Mouse (Mus musculus): ENCODE measurements around the gene Kif26a. TPM values are rescaled to one million over a fixed set of nuclear protein-coding genes. Genes with fewer than 3 reads are reported as not detected.

The Kif26a gene
- total RNA-seq (2014; rRNA removed) (25.1 and 26.3 TPM in 2 replicates), polyA plus RNA-seq (2015; fragmentation: Nextera tagmentation; extraction: Ambion mirVana) (1.8 and 1.9 TPM in 2 replicates)

GRCm38 (mm10) chr12:112145875-112146651, at the start of gene Kif26a:
Gene Kif26a (plus strand): TSS chr12:112146208.
- Histone ChIP-seq H3K9me3 (ENCODE audit: low read length) (no peaks in the 10 kb centered on the region), H3K4me2 (ENCODE audit: low read depth, low read length) (peak within 1 kb of the TSS; percentile 81), H3K27ac (0 out of 2 replicates have a peak within 1 kb of the TSS, but pooled peaks have one; percentile 1), H3K36me3 (ENCODE audit: insufficient read depth, low read length) (no peaks in the 10 kb centered on the region), H3K4me3 (ENCODE audit: low read length) (peak within 1 kb of the TSS; percentile 52), H3K4me1 (ENCODE audit: insufficient read depth, low read length) (peaks cover 17% of the 10 kb centered on the region), H3K27me3 (ENCODE audit: insufficient read depth, low read length) (peaks cover 25% of the 10 kb centered on the region), H3K9ac (replicated peaks; ENCODE audit: low read length) (peak within 1 kb of the TSS; percentile 46)
- WGBS = 0% methylated on average over 65 of the region's 68 CpGs
- TF ChIP-seq CTCF (IDR thresholded peaks at IDR 0.05; ENCODE audit: low read depth) = peak; percentile 75
- peak; percentile 55 for ATAC-seq
- peak; percentile 57 for DNase-seq (ENCODE audit: low spot score)

- no peaks in the 10 kb centered on the region for H3K4me1 ChIP-seq (ENCODE audit: insufficient read depth, low read length)
- no peak for ATAC-seq
- no peak for TF ChIP-seq CTCF (IDR thresholded peaks at IDR 0.05; ENCODE audit: low read depth)
- no peaks in the 10 kb centered on the region for H3K9me3 ChIP-seq (ENCODE audit: low read length)
- H3K27ac ChIP-seq = no peak overlapping the region
- no peak overlapping the region for H3K4me3 ChIP-seq (ENCODE audit: low read length)
- DNase-seq (ENCODE audit: low spot score) = no peak
- WGBS = 73% methylated on average over 8 of the region's 8 CpGs
- no peak overlapping the region for H3K9ac ChIP-seq (replicated peaks; ENCODE audit: low read length)
- H3K36me3 ChIP-seq (ENCODE audit: insufficient read depth, low read length) = no peaks in the 10 kb centered on the region
- H3K27me3 ChIP-seq (ENCODE audit: insufficient read depth, low read length) = no peaks in the 10 kb centered on the region
- H3K4me2 ChIP-seq (ENCODE audit: low read depth, low read length) = no peak overlapping the region
These were observed 49.3 kb upstream of the Kif26a start for GRCm38 (mm10) chr12:112096733-112097117.

DNA sequence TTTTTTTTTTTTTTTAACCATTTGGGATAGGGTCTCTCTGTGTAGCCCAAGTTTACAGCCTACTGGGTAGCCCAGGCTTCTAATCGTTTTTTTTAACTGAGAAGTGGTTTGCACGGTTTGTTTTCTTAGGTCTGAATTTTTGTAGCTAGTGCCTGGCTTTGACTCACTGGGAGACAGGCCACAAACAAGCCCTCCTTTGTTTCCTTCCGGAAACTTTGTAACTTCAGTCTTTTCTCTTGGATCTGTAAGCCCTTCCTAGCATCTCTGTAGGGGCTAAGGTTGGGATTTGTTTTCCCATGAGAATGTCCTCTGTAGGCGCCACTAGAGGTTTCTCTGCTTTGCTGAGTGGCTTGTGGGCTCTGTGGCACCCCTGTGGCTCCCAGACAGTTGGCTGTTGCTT, 45.9 kb upstream of the Kif26a start:
- H3K36me3 ChIP-seq (ENCODE audit: insufficient read depth, low read length) = no peaks in the 10 kb centered on the region
- H3K4me1 ChIP-seq (ENCODE audit: insufficient read depth, low read length) = no peaks in the 10 kb centered on the region
- H3K4me3 ChIP-seq (ENCODE audit: low read length) = no peak overlapping the region
- no peak overlapping the region for H3K27ac ChIP-seq
- DNase-seq (ENCODE audit: low spot score) (no peak), ATAC-seq (no peak)
- 41% methylated on average over 4 of the region's 4 CpGs for WGBS
- no peak overlapping the region for H3K4me2 ChIP-seq (ENCODE audit: low read depth, low read length)
- H3K9ac ChIP-seq (replicated peaks; ENCODE audit: low read length) = no peak overlapping the region
- no peak for TF ChIP-seq CTCF (IDR thresholded peaks at IDR 0.05; ENCODE audit: low read depth)
- H3K27me3 ChIP-seq (ENCODE audit: insufficient read depth, low read length) = no peaks in the 10 kb centered on the region
- no peaks in the 10 kb centered on the region for H3K9me3 ChIP-seq (ENCODE audit: low read length)

- no peaks in the 10 kb centered on the region for H3K27me3 ChIP-seq (ENCODE audit: insufficient read depth, low read length)
- DNase-seq (ENCODE audit: low spot score) = peak; percentile 30
- H3K27ac ChIP-seq = no peak overlapping the region
- WGBS = 66% methylated on average over 4 of the region's 4 CpGs
- no peaks in the 10 kb centered on the region for H3K4me1 ChIP-seq (ENCODE audit: insufficient read depth, low read length)
- no peak overlapping the region for H3K4me3 ChIP-seq (ENCODE audit: low read length)
- H3K9me3 ChIP-seq (ENCODE audit: low read length) = no peaks in the 10 kb centered on the region
- no peak overlapping the region for H3K4me2 ChIP-seq (ENCODE audit: low read depth, low read length)
- H3K9ac ChIP-seq (replicated peaks; ENCODE audit: low read length) = no peak overlapping the region
- peak; percentile 60; the same call in 1 of the 2 replicates for ATAC-seq
- TF ChIP-seq CTCF (IDR thresholded peaks at IDR 0.05; ENCODE audit: low read depth) = peak; percentile 50; the same call in 1 of the 2 replicates
- no peaks in the 10 kb centered on the region for H3K36me3 ChIP-seq (ENCODE audit: insufficient read depth, low read length)
These were observed 45.0 kb upstream of the Kif26a start for GRCm38 (mm10) chr12:112101045-112101444.

DNA sequence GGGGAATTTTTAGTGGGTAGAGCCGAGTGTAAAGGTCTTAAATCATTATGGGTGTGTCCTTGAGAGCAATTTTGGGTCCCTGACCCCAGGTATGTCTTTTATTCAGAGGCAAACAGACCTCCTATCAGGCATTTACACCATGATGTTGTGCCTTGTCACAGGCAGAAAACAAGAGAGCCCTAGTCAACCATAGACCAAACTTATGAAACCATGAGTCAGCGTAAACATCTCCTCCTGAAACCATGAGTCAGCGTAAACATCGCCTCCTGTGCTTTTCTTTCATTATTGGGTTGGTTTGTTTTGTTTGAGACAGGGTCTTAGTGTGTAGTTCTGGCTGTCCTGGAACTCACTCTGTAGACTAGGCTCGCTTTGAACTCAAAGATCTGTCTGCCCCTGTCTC, 42.8 kb upstream of the Kif26a start:
- no peak overlapping the region for H3K27ac ChIP-seq
- ATAC-seq (no peak), DNase-seq (ENCODE audit: low spot score) (no peak)
- H3K4me2 ChIP-seq (ENCODE audit: low read depth, low read length) = no peak overlapping the region
- TF ChIP-seq CTCF (IDR thresholded peaks at IDR 0.05; ENCODE audit: low read depth) = no peak
- H3K9ac ChIP-seq (replicated peaks; ENCODE audit: low read length) = no peak overlapping the region
- no peaks in the 10 kb centered on the region for H3K9me3 ChIP-seq (ENCODE audit: low read length)
- H3K36me3 ChIP-seq (ENCODE audit: insufficient read depth, low read length) = no peaks in the 10 kb centered on the region
- H3K4me3 ChIP-seq (ENCODE audit: low read length) = no peak overlapping the region
- no peaks in the 10 kb centered on the region for H3K4me1 ChIP-seq (ENCODE audit: insufficient read depth, low read length)
- no peaks in the 10 kb centered on the region for H3K27me3 ChIP-seq (ENCODE audit: insufficient read depth, low read length)
- WGBS = 90% methylated on average over 5 of the region's 5 CpGs

- WGBS = 87% methylated on average over 11 of the region's 11 CpGs
- TF ChIP-seq CTCF (IDR thresholded peaks at IDR 0.05; ENCODE audit: low read depth) = no peak
- Histone ChIP-seq H3K27me3 (ENCODE audit: insufficient read depth, low read length) (no peaks in the 10 kb centered on the region), H3K4me2 (ENCODE audit: low read depth, low read length) (no peak overlapping the region), H3K9ac (replicated peaks; ENCODE audit: low read length) (no peak overlapping the region), H3K36me3 (ENCODE audit: insufficient read depth, low read length) (no peaks in the 10 kb centered on the region), H3K27ac (no peak overlapping the region), H3K9me3 (ENCODE audit: low read length) (no peaks in the 10 kb centered on the region), H3K4me1 (ENCODE audit: insufficient read depth, low read length) (no peaks in the 10 kb centered on the region), H3K4me3 (ENCODE audit: low read length) (no peak overlapping the region)
- DNase-seq (ENCODE audit: low spot score) (no peak), ATAC-seq (no peak)
These were observed 41.1 kb upstream of the Kif26a start for GRCm38 (mm10) chr12:112104890-112105289.

GRCm38 (mm10) chr12:112106541-112106971, 39.5 kb upstream of the Kif26a start, which contains the start of gene Aspg:
Gene Aspg (plus strand): TSS chr12:112106679.
- WGBS = 9% methylated on average over 14 of the region's 14 CpGs
- no peak within 1 kb of the TSS for H3K27ac ChIP-seq
- ATAC-seq = peak; percentile 39; the same call in 1 of the 2 replicates
- H3K4me2 ChIP-seq (ENCODE audit: low read depth, low read length) = 0 out of 2 replicates have a peak within 1 kb of the TSS, but pooled peaks have one; percentile 25
- no peak for TF ChIP-seq CTCF (IDR thresholded peaks at IDR 0.05; ENCODE audit: low read depth)
- H3K36me3 ChIP-seq (ENCODE audit: insufficient read depth, low read length) = no peaks in the 10 kb centered on the region
- H3K9ac ChIP-seq (replicated peaks; ENCODE audit: low read length) = no peak within 1 kb of the TSS
- peak; percentile 25 for DNase-seq (ENCODE audit: low spot score)
- H3K27me3 ChIP-seq (ENCODE audit: insufficient read depth, low read length) = no peaks in the 10 kb centered on the region
- no peak within 1 kb of the TSS for H3K4me3 ChIP-seq (ENCODE audit: low read length)
- no peaks in the 10 kb centered on the region for H3K9me3 ChIP-seq (ENCODE audit: low read length)
- H3K4me1 ChIP-seq (ENCODE audit: insufficient read depth, low read length) = no peaks in the 10 kb centered on the region

Measured in hindbrain, postnatal 0 days (tissue).